Mouse (Mus musculus): ENCODE results near the gene Faf1.

Gene Faf1

DNA sequence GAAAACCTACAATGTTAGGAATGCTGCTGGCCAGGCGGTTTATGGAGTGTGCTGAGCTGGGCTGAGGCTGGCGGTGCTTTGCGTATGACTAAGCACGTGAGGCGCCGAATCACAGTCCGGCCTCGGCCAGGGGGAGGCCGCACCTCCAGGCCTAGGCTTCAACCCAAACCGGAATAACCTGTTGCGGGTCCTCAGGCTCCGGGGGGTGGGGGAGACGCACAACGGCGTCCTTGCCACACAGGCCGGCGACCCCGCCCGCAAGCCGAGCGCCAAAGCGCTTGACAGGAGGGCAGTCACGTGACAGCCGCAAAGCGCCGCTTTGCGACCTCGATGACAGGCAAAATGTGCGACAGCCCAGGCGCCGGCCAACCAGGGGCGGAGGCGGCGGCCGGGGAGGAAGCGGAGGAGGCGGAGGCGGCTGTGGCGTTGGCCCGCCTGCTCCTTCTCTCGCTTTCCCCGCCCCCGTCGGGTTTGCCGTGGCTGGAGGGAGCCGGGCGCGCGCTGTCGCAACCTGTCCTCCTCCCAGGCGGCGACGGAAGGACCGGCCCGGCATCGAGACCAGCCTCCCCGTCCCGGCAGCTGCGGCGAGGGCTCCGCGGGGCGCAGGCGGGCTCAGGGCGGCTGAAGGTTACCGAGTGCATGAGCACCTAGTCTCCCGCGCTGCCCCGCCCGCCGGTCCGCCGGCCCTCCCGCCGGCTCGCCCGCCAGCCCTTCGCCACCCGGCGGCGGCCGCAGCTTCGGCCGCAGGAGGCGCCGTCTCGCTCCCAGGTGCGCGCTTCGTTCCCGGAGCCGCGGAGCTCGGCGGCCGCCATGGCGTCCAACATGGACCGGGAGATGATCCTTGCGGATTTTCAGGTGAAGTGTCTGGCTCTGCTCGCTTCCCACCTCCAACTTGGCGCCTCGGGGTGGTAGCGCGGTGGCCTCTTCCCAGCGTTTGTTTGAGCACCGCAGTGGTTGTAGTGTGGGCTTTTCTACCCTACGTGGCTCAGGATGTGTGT is at the start of gene Faf1:
Gene Faf1 (plus strand): TSS at position 371 of the 998 bp plus-strand sequence.
- in situ Hi-C loops (cut with MboI, MseI), result no loop called here

DNA sequence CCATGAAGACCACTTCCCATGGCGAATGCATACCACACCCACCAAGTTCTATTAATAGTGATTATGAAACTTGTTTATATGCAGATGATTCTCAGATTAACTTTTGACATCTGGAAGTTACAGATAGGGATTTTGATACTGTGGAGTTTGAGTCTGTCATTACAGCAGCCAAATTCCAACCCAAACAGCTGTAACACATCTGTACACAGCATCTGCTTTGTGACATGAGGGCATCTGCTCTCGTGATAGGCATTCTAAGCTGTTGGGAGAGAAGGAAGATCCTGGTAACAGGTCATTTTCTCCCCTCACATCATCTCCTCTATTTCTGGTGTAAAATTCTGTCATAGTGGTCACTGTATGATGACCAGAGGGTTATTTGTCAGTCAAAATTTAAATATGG is 46.2 kb upstream of the Faf1 start:
- in situ Hi-C loops (cut with MboI, MseI), result no loop called here

DNA sequence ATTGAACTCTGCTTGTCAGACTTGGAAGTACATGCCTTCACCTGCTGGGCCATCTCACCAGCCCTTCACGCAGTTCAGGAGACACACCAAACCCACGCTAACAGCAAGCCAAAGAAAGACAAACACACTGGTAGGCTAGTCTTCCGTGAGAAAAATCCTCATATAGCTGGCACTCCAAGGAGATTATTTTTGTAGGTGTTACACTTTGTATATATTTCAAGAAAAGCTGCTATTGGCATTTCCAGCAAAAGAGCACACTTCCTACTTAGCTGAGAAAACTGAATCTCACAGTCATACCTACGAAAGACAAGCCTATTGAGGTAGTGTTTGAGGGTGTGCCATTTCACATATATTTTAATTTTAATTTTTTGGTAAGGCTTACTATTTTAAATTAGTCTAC is 45.4 kb upstream of the Faf1 start:
- in situ Hi-C loops (cut with MboI, MseI), result no loop called here

DNA sequence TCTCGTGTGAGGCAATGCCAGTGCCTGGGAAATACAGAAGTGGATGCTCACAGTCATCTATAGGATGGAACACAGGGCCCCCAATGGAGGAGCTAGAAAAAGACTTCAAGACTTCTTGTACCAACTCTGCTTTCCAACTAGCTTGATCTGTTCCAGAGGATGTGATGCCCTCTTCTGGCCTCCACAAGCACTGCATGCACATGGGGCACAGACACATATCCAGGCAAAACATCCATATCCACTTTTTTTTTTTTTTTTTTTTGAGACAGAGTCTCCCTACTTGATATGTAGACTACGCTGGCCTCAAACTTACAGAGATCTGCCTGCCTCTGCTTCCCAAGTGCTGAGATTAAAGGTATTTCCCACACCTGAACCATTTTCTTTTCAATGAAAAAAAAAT is 41.4 kb upstream of the Faf1 start:
- in situ Hi-C loops (cut with MboI, MseI), result no loop called here

DNA sequence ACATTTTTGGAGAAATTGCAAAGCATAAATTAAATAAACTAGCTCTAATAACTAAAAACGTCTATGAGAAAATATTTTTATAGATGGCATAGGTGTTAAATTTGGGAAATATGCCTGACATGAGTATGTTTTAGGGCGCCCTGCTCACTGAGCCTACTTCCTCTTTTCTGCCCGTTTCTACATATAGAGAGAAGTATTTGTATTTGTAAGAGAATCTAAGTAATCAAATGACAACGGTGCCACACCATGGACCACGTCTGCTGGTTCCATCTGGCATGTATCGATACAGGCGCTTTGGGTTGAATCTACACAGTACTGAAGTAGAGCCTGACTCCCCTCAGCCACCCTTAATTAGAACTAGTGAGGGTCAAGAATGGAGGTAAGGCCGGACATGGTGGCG is 37.0 kb upstream of the Faf1 start:
- in situ Hi-C loops (cut with MboI, MseI), result no loop called here

DNA sequence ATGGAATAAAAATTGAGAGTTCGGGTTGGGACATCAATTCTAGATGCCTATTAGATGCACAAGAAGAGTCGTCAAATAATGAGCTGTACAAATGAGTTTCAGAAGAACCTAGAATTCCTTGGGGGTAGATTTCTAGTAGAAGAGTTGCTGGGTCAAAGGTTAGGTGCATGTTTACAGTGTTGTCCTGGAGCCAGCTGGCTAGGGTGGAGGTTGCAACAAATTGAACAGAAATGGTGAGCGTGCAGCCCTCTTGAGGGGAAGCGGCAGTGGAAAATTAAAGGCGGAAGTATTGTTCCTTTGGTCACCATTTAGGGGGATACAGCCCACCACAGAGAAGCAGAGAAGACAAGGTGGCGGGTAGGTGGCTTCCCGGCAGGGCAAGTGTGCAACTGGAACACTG is 36.2 kb upstream of the Faf1 start:
- in situ Hi-C loops (cut with MboI, MseI), result loop anchor here (10.0 kb wide), 1 partner anchor 135 kb away; no protein-coding TSS in a partner anchor

DNA sequence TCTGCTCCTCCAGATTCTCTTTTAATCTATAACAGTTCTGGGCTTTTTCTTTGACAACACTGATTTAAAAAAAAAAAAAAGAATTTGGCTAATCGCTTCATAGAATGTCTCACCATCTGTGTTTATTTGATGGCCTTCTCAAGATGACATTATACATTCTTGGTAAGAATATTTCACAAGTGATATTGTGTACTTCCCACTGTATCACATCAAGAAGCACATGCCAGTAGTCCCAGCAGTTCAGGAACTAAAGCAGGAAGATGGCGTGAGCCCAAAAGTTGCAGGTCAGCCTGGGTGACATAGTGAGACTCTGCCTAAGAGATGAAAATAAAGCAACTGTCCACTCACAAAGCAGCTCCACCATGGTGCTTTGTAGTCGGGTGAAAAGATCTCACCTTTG is 34.9 kb upstream of the Faf1 start:
- in situ Hi-C loops (cut with MboI, MseI), result loop anchor here (10.0 kb wide), 1 partner anchor 137 kb away; no protein-coding TSS in a partner anchor

DNA sequence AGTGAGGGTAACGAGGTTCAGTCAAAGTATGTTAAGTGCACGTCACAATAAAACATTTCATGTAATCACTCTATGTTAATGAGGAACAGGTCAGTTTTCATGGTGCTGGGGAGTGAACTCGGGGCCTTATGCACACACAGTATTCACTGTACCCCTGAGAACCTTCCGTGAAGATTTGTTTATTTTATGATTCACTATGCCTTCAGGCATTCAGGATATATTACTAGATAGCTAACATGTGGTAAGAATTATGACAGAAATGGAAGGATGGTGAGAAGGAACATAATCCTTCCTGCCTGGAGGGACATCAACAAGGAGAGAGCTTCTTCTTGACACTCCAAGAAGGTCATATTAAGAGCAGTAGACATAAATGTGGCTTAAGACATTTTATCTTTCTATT is 29.1 kb upstream of the Faf1 start:
- in situ Hi-C loops (cut with MboI, MseI), result loop anchor here (10.0 kb wide), 1 partner anchor 142 kb away; no protein-coding TSS in a partner anchor

DNA sequence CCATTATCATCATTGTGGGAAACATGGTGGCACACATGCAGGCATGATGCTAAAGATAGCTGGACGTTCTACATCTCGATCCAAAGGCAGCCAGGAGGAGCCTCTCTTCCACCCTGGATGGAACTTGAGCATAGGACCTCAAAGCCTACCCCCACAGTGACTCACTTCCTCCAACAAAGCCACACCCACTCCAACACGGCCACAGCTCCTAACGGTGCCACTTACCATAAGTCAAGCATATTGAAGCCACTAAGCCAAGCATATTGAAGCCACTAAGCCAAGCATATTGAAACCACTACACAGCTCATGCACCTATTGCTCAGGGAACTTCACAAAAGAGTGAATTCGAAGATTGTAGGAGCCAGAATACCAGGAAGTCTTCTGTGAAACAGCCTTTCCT is 27.1 kb upstream of the Faf1 start:
- in situ Hi-C loops (cut with MboI, MseI), result loop anchor here (10.0 kb wide), 1 partner anchor 145 kb away; no protein-coding TSS in a partner anchor

DNA sequence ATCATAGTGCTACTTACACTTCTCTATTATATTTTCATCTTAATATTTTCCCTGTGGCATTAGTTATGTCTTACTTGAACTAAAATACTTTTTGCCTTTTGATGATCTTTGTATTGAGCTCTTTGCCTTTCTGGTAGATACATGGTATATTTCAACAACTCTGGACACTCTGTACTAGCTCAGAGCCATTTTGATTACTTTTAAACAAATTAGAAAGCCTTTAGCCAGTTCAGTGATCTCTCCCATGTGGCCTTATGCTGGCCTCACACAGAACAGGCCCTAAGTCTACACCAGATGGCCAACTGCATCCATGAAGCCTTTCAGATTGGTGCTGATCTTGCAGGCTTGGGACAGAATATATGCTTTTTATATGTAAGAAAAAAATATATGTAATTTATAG is 23.1 kb upstream of the Faf1 start:
- in situ Hi-C loops (cut with MboI, MseI), result no loop called here

DNA sequence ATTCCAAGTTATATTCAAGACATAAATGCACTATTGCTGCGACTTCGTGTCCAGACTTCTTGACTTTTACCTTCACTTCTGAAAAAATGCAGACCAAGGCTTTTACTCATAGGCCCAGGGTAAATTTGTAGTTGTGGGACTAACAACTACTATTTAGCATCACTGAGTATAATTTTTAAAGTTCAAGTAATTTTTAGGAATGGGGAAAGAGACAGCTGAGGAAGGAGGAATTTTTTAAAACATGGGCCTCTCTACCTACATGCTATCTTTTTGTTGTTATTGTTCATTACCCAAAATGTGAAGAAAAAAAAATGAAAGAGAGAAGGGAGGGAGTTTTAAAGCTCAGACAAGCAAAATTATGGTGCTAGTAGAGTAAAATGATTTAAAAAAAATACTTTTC is 21.7 kb upstream of the Faf1 start:
- in situ Hi-C loops (cut with MboI, MseI), result no loop called here

DNA sequence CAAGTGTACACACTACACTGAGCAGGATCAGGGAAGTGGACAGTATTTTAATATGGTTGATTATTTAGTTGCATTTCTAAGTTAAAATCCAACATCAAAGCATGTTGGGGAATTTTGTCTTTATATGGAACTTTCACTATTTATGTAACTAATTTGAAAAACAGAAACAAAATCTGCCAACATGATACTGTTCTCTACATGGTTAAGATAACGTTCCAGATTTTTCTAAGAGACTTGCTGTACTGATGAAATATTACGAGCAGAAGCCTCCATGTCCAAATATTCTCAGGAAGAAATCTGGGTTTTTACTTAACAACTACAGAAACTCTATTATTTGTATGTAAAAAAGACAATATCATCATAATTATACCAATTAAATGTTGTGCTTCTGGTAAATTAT is 20.6 kb upstream of the Faf1 start:
- in situ Hi-C loops (cut with MboI, MseI), result no loop called here

DNA sequence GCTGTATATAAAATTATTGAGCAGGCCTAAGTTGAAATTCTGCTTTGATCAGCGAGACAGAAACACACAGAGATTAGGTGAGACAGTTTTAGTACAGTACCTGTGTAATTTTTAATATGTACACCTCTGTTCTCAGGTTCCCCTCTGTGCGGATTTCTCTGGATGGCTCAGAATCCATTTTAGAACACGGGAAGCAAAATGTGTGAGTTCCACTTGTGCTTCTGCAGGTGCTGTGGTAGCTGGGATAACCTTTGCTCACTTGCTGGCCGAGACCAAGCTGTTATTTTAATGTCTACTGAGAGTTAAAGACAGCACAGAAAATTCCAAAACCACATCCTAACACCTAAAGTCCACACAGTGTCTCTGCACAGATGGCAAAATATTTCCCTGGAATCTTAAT is 20.1 kb upstream of the Faf1 start:
- in situ Hi-C loops (cut with MboI, MseI), result no loop called here

DNA sequence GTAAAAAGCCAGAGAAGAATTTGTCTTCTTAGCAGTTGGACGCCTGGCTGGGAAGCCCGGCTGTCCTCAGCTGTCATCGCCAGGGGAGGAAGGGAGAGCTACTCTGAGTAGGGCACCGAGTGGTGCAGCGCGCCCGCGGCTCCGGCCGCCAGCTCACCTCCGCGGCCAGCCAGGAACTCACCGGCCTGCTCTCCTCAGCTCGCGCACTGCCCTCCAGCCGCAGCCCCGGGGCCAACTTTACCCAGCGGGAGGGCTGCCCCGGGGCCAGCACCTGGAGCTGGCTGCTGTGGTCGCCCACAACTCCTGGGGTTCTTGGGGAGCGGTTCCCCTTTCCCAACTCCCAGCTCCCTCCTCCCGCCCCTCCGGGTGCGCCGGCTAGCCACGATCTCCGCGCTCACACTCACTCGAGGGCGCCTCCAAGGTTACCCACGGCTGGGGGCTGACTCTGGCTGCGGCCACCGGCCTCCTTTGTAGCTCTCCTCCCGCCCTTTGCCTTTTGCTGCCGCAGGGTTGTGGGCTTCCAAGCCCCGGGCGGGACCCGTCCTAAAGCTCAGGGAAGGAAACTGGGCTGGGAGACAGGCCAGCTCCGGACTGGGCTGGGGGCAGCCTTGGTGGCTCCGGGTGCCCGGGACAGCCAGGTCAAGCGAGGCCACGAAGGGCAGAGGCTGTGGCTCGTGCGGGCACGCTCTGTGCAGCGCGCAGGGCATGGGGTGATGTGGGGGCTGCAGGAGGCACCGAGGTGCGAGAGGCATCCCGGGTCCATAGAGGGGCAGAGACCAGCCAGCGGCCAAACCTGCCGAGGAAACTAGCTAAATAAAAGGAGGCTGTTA is 19.2 kb upstream of the Faf1 start:
- in situ Hi-C loops (cut with MboI, MseI), result no loop called here

DNA sequence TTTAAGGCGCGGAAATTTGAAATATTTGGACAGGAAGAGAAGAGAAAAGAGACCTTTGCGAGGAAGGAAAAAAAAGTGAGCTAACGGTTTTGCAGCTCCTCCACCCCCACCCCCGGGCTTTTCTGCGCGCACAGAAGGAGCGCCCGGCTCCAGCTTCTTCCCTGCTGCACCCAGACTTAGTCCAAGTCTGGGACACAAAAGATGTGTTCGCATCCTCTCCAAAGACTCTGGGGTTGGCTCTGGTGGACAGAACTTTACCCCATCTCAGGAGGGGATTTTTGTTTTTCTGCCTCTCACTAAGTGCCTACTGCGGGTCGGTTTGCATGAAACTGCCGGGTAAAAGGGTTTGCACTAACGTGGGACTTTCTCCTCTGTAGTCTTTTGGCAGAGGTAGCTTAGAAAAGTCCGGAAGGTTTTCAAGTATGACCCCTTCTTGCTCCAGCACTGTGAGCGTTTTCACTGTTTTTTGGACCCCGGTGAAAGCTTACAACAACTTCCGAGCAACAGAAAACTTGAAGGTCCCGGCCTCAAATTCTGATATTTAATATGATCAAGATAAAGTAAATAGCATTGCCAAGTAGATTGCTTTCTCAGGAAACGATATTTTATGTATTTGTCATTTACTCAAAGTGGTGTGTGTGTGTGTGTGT is 18.4 kb upstream of the Faf1 start:
- in situ Hi-C loops (cut with MboI, MseI), result no loop called here

DNA sequence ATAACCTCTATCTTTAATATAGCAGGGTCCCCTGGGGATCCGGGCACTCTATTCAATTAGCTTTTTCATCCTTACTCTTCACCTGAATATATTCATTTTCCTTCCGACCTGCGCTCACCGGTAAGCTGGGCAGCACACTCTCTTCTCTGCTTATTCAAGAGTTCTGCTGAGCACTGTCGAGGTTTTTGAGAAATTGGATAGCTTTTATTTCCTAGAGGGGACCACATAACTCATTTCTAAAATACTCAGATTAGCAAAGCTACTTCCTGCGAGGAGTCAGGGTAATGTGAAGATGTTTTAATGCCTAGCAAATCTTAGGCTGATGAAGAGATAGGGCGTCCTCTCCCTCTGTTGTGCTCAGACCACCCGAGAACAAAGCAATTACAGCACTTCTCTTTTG is 17.6 kb upstream of the Faf1 start:
- in situ Hi-C loops (cut with MboI, MseI), result no loop called here

DNA sequence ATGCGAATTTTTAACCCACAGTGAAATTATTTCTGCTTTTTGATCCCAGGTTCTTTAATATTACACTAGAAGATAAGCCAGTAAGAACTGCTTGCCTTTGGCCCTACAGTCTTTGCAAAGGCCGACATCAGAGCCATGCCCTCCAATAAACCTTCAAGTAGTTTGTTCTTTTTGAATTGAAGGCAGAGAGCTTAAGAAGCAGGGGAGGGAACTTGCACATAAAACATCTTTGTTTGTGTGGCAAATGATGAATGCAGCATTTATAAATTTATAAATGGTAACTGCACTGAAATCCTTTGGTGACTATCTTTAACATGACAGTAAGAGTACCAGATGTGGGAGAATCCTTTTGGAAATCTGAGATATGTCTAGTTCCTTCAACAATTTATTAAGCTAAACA is 16.8 kb upstream of the Faf1 start:
- in situ Hi-C loops (cut with MboI, MseI), result no loop called here

DNA sequence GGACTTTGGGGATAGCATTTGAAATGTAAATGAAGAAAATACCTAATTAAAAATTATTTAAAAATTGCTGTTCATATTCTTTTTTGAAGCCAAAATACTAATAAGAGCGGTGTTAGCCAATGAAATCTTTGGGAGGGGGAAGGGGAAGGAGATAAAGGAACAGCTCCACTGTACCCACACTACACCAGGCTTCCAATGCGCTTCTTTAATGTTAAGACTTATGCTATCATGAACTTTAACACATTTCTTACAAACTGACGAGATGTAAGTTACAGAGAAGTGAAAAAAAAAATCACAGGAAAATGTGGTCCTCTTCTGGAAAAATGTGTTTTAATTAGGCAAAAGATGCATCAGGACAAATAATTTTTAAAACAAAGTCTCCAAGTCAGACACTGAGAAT is 15.8 kb upstream of the Faf1 start:
- in situ Hi-C loops (cut with MboI, MseI), result no loop called here

DNA sequence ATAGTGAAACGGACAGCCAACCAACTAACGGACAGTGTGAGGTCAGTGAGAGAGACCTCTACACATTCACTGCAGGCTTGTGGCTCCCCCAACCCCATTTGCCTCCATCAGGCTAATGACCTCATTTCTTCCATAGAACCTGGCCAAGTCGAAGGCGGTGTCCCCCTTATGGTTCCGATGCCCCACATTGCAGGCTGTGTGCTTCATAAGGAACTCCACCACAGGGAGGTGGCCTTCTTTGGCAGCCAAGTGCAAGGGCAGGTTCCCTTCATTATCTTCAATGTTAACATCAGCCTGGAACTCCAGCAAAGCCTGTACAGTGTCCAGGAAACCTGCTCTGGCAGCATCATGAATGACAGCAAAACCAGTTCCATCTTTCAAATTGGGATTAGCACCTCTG is 15.2 kb upstream of the Faf1 start:
- in situ Hi-C loops (cut with MboI, MseI), result no loop called here

DNA sequence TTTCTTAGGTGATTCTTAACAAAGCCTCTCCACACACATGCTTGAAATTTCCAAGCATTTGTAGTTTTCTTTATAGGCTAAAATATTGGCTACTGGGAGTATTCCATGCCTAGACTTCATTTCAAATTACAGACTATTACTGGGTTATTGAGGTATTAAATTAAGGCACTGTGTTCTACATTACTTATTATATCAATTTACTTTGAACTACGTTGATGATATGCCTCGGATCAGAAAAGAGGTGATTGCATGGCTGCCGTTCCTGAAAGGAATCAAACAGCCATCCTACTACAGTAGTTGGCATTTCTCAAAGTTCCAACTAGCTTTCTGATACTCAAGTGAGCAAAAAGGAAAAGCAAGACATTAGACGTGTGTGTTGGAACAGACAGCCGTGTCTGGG is 14.1 kb upstream of the Faf1 start:
- in situ Hi-C loops (cut with MboI, MseI), result no loop called here

DNA sequence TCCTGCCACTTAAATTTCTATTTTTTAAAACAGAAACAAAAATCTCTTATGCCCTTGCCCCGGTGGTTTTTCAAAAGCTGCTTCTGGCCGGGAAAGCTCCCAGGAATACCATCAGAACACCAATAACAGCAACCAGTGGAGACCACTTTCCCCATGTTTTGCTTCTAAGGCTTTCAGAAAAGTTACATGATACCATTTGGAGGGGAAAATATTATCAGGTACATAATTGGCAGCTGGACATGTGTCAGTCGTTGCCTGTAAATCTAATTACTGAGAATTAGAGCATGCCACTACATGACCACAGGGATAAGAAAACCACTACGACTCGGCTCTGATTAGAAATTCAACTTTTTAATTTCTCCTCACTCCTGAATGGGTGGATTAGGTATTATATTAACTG is 12.3 kb upstream of the Faf1 start:
- in situ Hi-C loops (cut with MboI, MseI), result no loop called here

Data from T-helper 1 cell (primary cell).